8 mouse cellular contexts compared by ENCODE assay signal in genomic region chr12:91779004-91779365, GRCm38 (mm10). TPM values are rescaled to one million over a fixed set of nuclear protein-coding genes. Genes with fewer than 3 reads are reported as not detected.
DNase-seq lines count a peak whose midpoint lies in the region; ATAC-seq and TF ChIP-seq lines count a peak whose summit lies in the region.

No protein-coding gene starts in this region.

- H3K4me3 ChIP-seq in embryonic fibroblast, embryonic 13.5 days (ENCODE audit: insufficient read depth, low read length) = peak overlapping the region; percentile 47
- H3K4me3 ChIP-seq in limb, embryonic 14.5 days (replicated peaks; ENCODE audit: low read length) = peak overlapping the region; percentile 63
- H3K4me3 ChIP-seq in midbrain, embryonic 16.5 days (ENCODE audit: low read depth, low read length) = peak overlapping the region; percentile 85
- peak overlapping the region; percentile 61 for H3K4me3 ChIP-seq in spleen, adult 2 months (ENCODE audit: extremely low read depth, insufficient read depth, insufficient read length)

- no peaks in the 10 kb centered on the region for H3K36me3 ChIP-seq in limb, embryonic 14.5 days (ENCODE audit: control insufficient read depth, insufficient read depth, low read length)
- H3K36me3 ChIP-seq in midbrain, embryonic 16.5 days (ENCODE audit: control insufficient read depth, insufficient read depth, low read length) = no peaks in the 10 kb centered on the region
- no peaks in the 10 kb centered on the region for H3K36me3 ChIP-seq in spleen, adult 2 months (ENCODE audit: control insufficient read depth, insufficient read depth, low read length)

- peak overlapping the region; percentile 98 for H3K4me2 ChIP-seq in limb, embryonic 14.5 days (replicated peaks; ENCODE audit: low read depth, low read length, severe bottlenecking)
- H3K4me2 ChIP-seq in midbrain, embryonic 16.5 days (ENCODE audit: low read length) = peak overlapping the region; percentile 94

- peaks cover 5% of the 10 kb centered on the region; the same call in 1 of the 2 replicates for H3K4me1 ChIP-seq in embryonic fibroblast, embryonic 13.5 days (ENCODE audit: control insufficient read depth, insufficient read depth, low read length)
- H3K4me1 ChIP-seq in limb, embryonic 14.5 days (ENCODE audit: control insufficient read depth, insufficient read depth, low read length) = peaks cover 3% of the 10 kb centered on the region; the same call in 1 of the 2 replicates
- peaks cover 5% of the 10 kb centered on the region for H3K4me1 ChIP-seq in midbrain, embryonic 16.5 days (ENCODE audit: control insufficient read depth, insufficient read depth, low read length)
- peaks cover 8% of the 10 kb centered on the region for H3K4me1 ChIP-seq in spleen, adult 2 months (ENCODE audit: control insufficient read depth, insufficient read depth, insufficient read length)

- H3K27ac ChIP-seq in embryonic fibroblast, embryonic 13.5 days (ENCODE audit: insufficient read depth, low read length) = no peak overlapping the region
- H3K27ac ChIP-seq in limb, embryonic 14.5 days (replicated peaks; ENCODE audit: low read depth, low read length) = no peak overlapping the region
- peak overlapping the region; percentile 55; the same call in 1 of the 2 replicates for H3K27ac ChIP-seq in midbrain, embryonic 16.5 days (ENCODE audit: low read length)
- H3K27ac ChIP-seq in spleen, adult 2 months (ENCODE audit: insufficient read depth, low read length) = 0 out of 2 replicates have a peak overlapping the region, but pooled peaks have one; percentile 4

- WGBS in limb, embryonic 14.5 days = under 1% methylated on average over 24 of the region's 35 CpGs
- WGBS in midbrain, embryonic 16.5 days = under 1% methylated on average over 31 of the region's 35 CpGs
- 3% methylated on average over 35 of the region's 35 CpGs for WGBS in spleen, adult 2 months

- H3K9me3 ChIP-seq in limb, embryonic 14.5 days (ENCODE audit: control insufficient read depth, low read length) = no peaks in the 10 kb centered on the region
- H3K9me3 ChIP-seq in midbrain, embryonic 16.5 days (replicated peaks; ENCODE audit: control insufficient read depth, low read length, poor library complexity, severe bottlenecking) = no peaks in the 10 kb centered on the region

- peak overlapping the region; percentile 51 for H3K9ac ChIP-seq in limb, embryonic 14.5 days (ENCODE audit: low read depth, low read length, severe bottlenecking)
- H3K9ac ChIP-seq in midbrain, embryonic 16.5 days (ENCODE audit: low read depth, low read length) = peak overlapping the region; percentile 68

- TF ChIP-seq POLR2A in embryonic fibroblast, embryonic 13.5 days (IDR thresholded peaks at IDR 0.05; ENCODE audit: low read depth, low read length) = peak; percentile 25; the same call in 1 of the 2 replicates
- TF ChIP-seq POLR2A in limb, embryonic 14.5 days (IDR thresholded peaks at IDR 0.05; ENCODE audit: borderline replicate concordance, extremely low read depth, insufficient read depth, insufficient read length) = no peak
- TF ChIP-seq POLR2A in spleen, adult 2 months (IDR thresholded peaks at IDR 0.05; ENCODE audit: low read depth, low read length) = no peak

- no peak for TF ChIP-seq CTCF in embryonic fibroblast, embryonic 13.5 days (IDR thresholded peaks at IDR 0.05; ENCODE audit: borderline replicate concordance, insufficient read depth, low read length)
- TF ChIP-seq CTCF in spleen, adult 2 months (IDR thresholded peaks at IDR 0.05; ENCODE audit: extremely low read depth, insufficient read depth, insufficient read length, insufficient replicate concordance) = no peak

- no peaks in the 10 kb centered on the region for H3K27me3 ChIP-seq in limb, embryonic 14.5 days (ENCODE audit: control insufficient read depth, insufficient read depth, low read length)
- peaks cover 5% of the 10 kb centered on the region; the same call in 1 of the 2 replicates for H3K27me3 ChIP-seq in midbrain, embryonic 16.5 days (ENCODE audit: control insufficient read depth, insufficient read depth, low read depth, low read length)
- peaks cover 14% of the 10 kb centered on the region for H3K27me3 ChIP-seq in spleen, adult 2 months (ENCODE audit: control insufficient read depth, insufficient read depth, low read length)

- peak; percentile 90 for ATAC-seq in limb, embryonic 14.5 days (ENCODE audit: low FRiP score, low read depth)
- ATAC-seq in midbrain, embryonic 16.5 days = peak; percentile 96

- DNase-seq in layer of hippocampus, adult 11-12 months (ENCODE audit: low spot score) = peak; percentile 81
- DNase-seq in layer of hippocampus, adult 9-10 months (ENCODE audit: low spot score) = no peak
- peak; percentile 82 for DNase-seq in heart, adult 9 months (ENCODE audit: low spot score in 2 of 2)
- peak; percentile 89 to 91 for DNase-seq in kidney, adult 8-10 months
- DNase-seq in limb, embryonic 14.5 days (ENCODE audit: low spot score) = peak; percentile 77
- DNase-seq in spleen, adult 2 months (ENCODE audit: low read depth in 1 of 2, low spot score in 2 of 2) = peak in 1 of 2 experiments; percentile 54

RNA-seq across cellular contexts. Expression of gene Ston2, which starts 9.2 kb away (rescaled TPM):
- 1.1 and 1.8 TPM in 2 replicates for polyA plus RNA-seq in embryonic fibroblast, embryonic 13.5 days (2011; ENCODE audit: insufficient read length, low read depth, missing spikeins)
- 9.9 and 10.4 TPM in 2 replicates for polyA plus RNA-seq in limb, embryonic 14.5 days (2012; rRNA removed)
- 9.6 and 10.8 TPM in 2 replicates for polyA plus RNA-seq in limb, embryonic 14.5 days (2014; fragmentation: Nextera tagmentation; extraction: Ambion mirVana)
- polyA plus RNA-seq in midbrain, embryonic 16.5 days (2015; fragmentation: Nextera tagmentation; extraction: Ambion mirVana) = 5.2 and 5.6 TPM in 2 replicates
- 8.1 and 18.3 TPM in 2 replicates for polyA plus RNA-seq in spleen, adult 2 months (2012; rRNA removed)

Comparison
In these comparisons a context has a peak if more than half of its experiments do, and no peak if none do; other contexts are left out.
1. H3K27ac ChIP-seq: peak in midbrain, embryonic 16.5 days (single experiment) and spleen, adult 2 months (single experiment); none in embryonic fibroblast, embryonic 13.5 days (single experiment) and limb, embryonic 14.5 days (single experiment).
2. Peak in every context shown above with its lines, with median percentiles within 50 percentile points of each other: H3K4me3 ChIP-seq.